Mouse (Mus musculus) E14TG2a.4 (cell line): ENCODE data around the gene Crtc3.

ENCODE experiments used
- H3K27me3 ChIP-seq: 2 replicates; pipeline ENCODE4 v1.6.1; 2014; ENCODE audit warnings: low read length, control low read depth; ENCODE audit not compliant: insufficient read depth
- H3K36me3 ChIP-seq: 2 replicates; pipeline ENCODE4 v1.6.1; 2014; ENCODE audit warnings: low read length, control low read depth; ENCODE audit not compliant: insufficient read depth
- H3K4me1 ChIP-seq: replicated peaks from 2 replicates; pipeline ENCODE4 v1.6.1; 2014; ENCODE audit warnings: low read depth, low read length, control low read depth
- H3K4me3 ChIP-seq: replicated peaks from 2 replicates; pipeline ENCODE4 v1.5.1; 2014; ENCODE audit warnings: mild to moderate bottlenecking, low read length
- H3K9me3 ChIP-seq: 2 replicates; pipeline ENCODE4 v1.6.1; 2014; ENCODE audit warnings: low read length, control low read depth
- CTCF ChIP-seq: conservative IDR thresholded peaks from 2 replicates; pipeline ENCODE4 v1.5.1; 2014; ENCODE audit warnings: low read length
- NANOG ChIP-seq: IDR thresholded peaks from 2 replicates; pipeline ENCODE4 v1.6.1; 2014; ENCODE audit warnings: borderline replicate concordance, low read length, mixed read lengths
- POU5F1 ChIP-seq: IDR thresholded peaks from 2 replicates; pipeline ENCODE4 v1.6.1; 2014; ENCODE audit warnings: low read length, borderline replicate concordance

The Crtc3 gene

DNA sequence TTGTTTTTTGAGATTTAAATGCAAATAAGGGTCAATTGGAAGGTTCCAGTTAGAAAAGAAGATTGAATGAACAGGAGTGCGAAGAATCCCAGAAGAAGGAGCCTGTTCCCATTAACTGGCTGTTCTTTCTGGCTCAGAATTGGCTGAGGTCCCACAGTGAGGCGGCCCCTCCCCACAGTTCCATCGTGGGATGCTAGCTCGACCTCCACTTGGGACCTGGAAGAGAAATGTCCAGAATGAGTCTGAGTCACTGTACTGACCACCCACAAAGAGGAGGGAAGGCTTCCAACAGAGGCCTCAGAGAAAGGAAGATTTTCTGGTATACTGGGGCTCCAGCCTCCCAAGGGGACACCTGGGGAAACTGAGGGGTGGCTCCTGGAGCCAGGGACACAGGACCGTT, 130.1 kb downstream of the Crtc3 start:
- Histone ChIP-seq H3K36me3 (no peaks in the 10 kb centered on the region), H3K9me3 (no peaks in the 10 kb centered on the region), H3K4me3 (no peak overlapping the region), H3K27me3 (no peaks in the 10 kb centered on the region), H3K4me1 (peaks cover 25% of the 10 kb centered on the region)
- TF ChIP-seq CTCF, result no peak
- no peak for TF ChIP-seq POU5F1
- no peak for TF ChIP-seq NANOG

DNA sequence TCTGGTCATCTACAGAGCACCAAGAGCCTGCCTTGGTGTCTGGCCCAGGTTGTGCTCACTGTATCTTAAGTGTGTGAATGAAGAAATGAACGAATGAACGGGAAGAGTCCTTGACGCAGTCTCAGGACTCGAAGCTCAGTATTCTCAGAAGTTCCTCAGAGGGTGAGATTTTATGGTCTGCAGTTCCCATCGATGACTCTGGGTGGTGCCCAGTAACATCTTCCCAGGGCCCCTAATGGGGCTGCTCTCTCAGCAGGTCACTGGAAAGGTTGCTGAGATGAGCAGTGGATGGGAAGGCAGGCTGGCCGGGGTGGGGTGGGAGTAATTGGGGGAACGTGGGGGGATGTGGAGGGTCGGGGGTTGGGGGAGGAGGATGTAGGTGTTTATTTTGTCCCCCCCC, 130.6 kb downstream of the Crtc3 start:
- Histone ChIP-seq H3K27me3 (no peaks in the 10 kb centered on the region), H3K4me1 (peaks cover 25% of the 10 kb centered on the region), H3K36me3 (no peaks in the 10 kb centered on the region), H3K9me3 (no peaks in the 10 kb centered on the region), H3K4me3 (no peak overlapping the region)
- TF ChIP-seq POU5F1 (no peak), CTCF (0 out of 2 replicates have a peak, but pooled peaks have one; percentile 5), NANOG (no peak)

DNA sequence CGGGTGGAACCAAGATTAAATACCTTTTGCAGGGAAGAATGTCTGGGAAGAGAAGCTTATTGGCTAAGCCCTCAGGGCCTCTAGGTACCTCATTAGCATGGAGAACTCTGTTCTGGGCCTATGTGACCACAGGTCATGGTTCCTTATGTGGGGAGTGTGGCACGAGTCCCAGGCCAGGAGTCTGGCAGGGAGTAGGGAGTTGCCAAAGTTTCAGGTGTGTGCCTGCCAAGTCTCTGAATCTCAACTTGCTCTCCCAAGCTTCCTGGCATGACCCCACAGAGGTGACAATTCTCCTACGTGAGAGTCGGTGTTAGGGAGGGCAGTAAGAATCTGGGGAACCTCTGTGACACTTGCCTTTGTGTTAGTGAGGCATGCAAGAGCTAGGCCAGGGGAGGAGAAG, 131.5 kb downstream of the Crtc3 start:
- Histone ChIP-seq H3K4me3 (no peak overlapping the region), H3K27me3 (no peaks in the 10 kb centered on the region), H3K4me1 (peaks cover 25% of the 10 kb centered on the region), H3K9me3 (no peaks in the 10 kb centered on the region), H3K36me3 (no peaks in the 10 kb centered on the region)
- TF ChIP-seq CTCF (no peak), NANOG (no peak), POU5F1 (no peak)

DNA sequence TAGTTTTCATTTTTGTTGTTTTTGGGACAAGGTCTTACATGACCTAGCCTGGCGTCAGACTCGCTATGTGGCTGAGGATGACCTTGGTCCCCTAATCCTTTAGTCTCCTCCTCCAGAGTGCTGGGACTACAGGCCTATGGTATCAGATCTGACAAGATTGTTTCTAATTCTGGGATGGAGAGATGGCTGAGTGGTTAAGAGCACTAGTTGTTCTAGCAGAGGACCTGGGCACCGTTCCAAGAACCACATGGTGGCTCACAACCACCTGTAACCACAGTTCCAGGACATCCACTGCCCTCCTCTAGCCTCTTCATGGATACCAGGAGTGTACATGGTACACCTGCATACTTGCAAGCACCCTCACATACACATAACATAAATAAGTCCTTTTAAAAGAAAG, 132.5 kb downstream of the Crtc3 start:
- H3K36me3 ChIP-seq, result no peaks in the 10 kb centered on the region
- H3K4me3 ChIP-seq, result no peak overlapping the region
- TF ChIP-seq CTCF (0 out of 2 replicates have a peak, but pooled peaks have one; percentile 3), POU5F1 (no peak)
- H3K27me3 ChIP-seq, result no peaks in the 10 kb centered on the region
- peaks cover 25% of the 10 kb centered on the region for H3K4me1 ChIP-seq
- H3K9me3 ChIP-seq, result no peaks in the 10 kb centered on the region

DNA sequence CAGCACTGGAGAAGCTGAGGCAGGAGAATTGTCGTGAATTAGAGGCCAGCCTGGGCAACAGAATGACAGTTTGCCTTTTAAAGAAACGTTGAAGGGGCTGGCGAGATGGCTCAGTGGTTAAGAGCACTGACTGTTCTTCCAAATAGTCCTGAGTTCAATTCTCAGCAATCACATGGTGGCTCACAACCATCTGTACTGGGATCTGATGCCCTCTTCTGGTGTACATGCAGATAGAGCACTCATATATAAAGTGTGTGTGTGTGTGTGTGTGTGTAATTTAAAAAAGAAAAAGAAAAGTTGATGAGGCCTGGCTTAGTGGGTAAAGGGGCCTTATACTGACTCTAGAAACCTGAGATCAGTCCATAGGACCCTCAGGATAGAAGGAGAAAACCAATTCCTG, 133.5 kb downstream of the Crtc3 start:
- Histone ChIP-seq H3K36me3 (no peaks in the 10 kb centered on the region), H3K9me3 (no peaks in the 10 kb centered on the region), H3K4me3 (no peak overlapping the region), H3K4me1 (peaks cover 25% of the 10 kb centered on the region), H3K27me3 (no peaks in the 10 kb centered on the region)
- TF ChIP-seq POU5F1 (no peak), CTCF (no peak), NANOG (no peak)

DNA sequence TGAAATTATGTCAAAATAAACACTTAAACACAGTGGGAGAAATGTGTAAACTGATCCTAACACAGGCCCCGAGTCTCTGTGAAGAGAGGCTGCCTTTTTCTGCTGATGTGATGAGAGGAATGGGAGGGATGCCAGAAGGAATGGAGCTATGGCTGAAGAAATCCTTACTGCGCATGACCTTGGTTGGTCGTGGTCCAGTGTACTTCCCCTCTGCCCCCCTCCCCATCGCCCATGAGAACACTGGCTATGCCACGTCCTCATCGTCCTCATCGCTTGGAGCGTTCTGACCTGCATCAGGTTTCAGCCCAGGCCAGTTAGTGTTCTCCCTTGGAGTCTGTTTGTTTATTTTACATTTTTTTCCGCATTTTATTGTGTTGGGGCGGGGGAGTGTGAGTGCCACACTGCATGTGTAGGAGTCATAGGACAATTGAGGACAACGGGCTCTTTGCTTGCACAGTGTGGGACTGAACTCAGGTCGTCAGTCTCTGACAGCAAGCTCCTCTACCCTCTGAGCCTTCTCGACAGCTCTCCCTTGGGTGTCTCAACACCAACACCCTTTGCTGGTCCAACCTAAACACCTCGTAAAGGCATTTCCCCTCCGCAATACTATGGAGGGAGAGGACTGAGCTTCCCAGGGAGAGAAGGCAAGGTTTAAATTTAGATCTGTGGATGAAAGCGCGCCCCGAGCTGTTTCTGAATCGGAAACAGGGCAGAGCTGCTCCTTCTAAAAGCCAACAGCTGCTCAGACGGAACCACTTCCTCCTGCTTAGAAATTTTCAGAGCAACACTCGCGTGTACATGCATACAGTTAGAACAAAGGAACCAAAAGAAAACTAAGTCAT, 134.3 kb downstream of the Crtc3 start:
- TF ChIP-seq POU5F1, result no peak
- no peak for TF ChIP-seq CTCF
- no peak for TF ChIP-seq NANOG
- no peaks in the 10 kb centered on the region for H3K9me3 ChIP-seq
- no peaks in the 10 kb centered on the region for H3K36me3 ChIP-seq
- H3K4me1 ChIP-seq, result peaks cover 25% of the 10 kb centered on the region
- no peak overlapping the region for H3K4me3 ChIP-seq
- H3K27me3 ChIP-seq, result no peaks in the 10 kb centered on the region

DNA sequence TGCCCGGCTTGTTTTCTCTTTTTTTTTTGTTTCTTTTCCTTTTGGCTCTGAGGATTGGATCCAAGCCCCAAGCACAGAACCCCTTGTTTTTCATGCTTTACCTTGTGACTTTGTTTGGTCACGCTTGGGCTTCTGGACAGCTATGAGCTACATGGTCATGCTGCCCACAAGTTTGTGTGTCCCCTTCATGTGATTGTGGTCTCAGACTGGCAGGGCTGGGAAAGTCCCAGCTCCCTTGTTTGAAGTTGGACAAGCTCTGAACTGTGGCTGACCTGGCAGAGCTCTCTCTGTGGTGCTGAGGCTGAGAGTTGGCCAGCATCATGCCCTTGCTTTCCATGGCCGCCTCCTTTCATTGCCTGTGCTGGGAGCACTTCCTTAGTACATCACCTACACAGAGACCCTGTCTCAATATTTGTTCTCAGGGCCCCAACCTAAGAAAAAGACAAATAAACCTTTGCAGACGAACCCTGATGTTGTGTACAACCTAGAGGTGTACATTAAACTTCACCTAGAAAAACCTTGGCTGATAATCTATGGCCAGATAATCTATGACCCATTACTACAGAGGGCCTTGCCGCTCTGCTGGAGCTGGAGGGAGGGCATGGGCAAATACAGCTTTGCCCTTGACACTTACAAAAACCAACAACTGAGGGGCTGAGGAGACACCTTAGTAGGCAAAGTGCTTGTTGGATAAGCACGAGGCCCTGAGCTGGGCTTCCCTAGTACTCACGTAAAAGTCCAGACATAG, 140.0 kb downstream of the Crtc3 start:
- Histone ChIP-seq H3K9me3 (peaks cover 27% of the 10 kb centered on the region), H3K36me3 (no peaks in the 10 kb centered on the region), H3K27me3 (no peaks in the 10 kb centered on the region), H3K4me3 (no peak overlapping the region), H3K4me1 (peaks cover under 1% of the 10 kb centered on the region; the same call in 1 of the 2 replicates)
- no peak for TF ChIP-seq NANOG
- no peak for TF ChIP-seq POU5F1
- TF ChIP-seq CTCF, result no peak

DNA sequence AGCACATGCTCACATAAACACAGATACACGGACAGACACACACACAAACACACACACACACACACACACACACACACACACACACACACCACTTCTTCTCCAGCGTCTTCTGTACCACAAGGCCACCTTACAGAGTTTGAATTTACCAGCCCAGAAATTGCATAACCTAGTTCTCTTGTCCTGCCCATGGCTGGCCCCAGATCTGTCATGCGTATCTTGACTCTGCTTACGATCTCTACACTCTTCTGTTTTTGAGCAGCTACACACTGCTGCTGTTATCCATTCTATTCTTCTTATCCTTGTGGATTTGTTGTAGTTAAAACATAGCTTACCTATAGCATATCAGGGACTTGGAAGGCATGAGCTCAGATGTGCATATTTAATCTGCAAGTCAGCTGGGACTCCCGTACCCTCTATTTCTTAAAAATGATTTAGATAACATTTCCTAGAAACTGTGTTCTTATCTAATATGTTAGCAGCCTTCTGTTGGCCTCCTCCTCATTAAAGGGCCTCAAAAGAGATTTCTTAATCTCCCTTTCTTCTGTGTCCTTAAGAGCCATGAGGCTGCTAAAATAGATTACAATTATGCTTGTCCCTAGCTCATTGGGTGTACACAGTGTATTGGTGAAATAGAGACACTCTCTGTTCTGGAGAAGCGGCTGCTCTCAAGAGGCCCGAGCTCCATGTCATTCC, 146.4 kb downstream of the Crtc3 start:
- H3K4me1 ChIP-seq, result peaks cover 28% of the 10 kb centered on the region
- H3K4me3 ChIP-seq, result no peak overlapping the region
- no peaks in the 10 kb centered on the region for H3K27me3 ChIP-seq
- H3K36me3 ChIP-seq, result peaks cover 2% of the 10 kb centered on the region; the same call in 1 of the 2 replicates
- peaks cover 59% of the 10 kb centered on the region for H3K9me3 ChIP-seq
- TF ChIP-seq NANOG (no peak), CTCF (no peak), POU5F1 (no peak)
